ENCODE assay signal across 9 mouse cellular contexts in the genomic region with DNA sequence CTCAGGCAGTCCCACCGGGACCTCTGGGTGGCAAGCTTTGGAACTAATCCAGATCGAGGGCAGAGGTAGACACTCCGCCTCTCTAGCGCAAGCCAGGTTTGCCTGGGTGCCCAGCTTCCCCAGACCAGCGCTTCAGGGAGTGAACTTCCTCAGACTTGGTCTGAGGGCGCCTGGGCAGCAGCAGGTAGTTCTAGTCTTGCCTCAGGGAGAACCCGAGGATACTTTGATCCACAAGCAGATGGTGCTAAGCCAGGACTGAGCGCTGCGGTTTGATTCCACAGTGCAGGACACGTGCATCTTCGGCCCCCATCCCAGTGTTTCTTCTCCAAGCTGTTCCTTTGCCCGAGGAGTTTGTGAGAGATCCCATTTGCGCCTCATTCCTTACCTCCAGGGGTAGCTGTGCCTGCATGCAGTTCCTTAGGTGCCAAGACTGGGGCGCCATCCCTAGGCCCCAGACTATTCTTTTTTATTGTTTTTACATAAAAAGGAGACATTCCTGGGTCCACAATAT.
A peak's percentile ranks its signal among the peaks of the same experiment; 100 is the strongest.
DNase-seq lines count a peak whose midpoint lies in the region; ATAC-seq and TF ChIP-seq lines count a peak whose summit lies in the region.
"Had no signal": no experiment of that assay in that cellular context is flagged by ENCODE, and none has a peak within 500 bp of the region (broad histone marks: within the 10 kb centered on the region; RNA-seq: fewer than 3 reads in every experiment).

No protein-coding gene starts in this region.

- peak overlapping the region; percentile 63 for H3K4me3 ChIP-seq in hindbrain, embryonic 13.5 days
- H3K4me3 ChIP-seq in liver, postnatal 0 days (ENCODE audit: low read depth, low read length) = no peak overlapping the region
- no peak overlapping the region for H3K4me3 ChIP-seq in gastrocnemius, adult 2 months

- peaks cover 55% of the 10 kb centered on the region for H3K27me3 ChIP-seq in hindbrain, embryonic 13.5 days
- peaks cover 28% of the 10 kb centered on the region for H3K27me3 ChIP-seq in liver, postnatal 0 days (ENCODE audit: insufficient read depth, low read length)

- no peak overlapping the region for H3K27ac ChIP-seq in hindbrain, embryonic 13.5 days
- no peak overlapping the region for H3K27ac ChIP-seq in liver, postnatal 0 days (ENCODE audit: low read depth)
- H3K27ac ChIP-seq in gastrocnemius, adult 2 months = no peak overlapping the region
- H3K27ac ChIP-seq: kidney, postnatal 0 days had no signal

- intact Hi-C loops in gastrocnemius, adult 2 months (cut with DNase I) = no loop called here

- TF ChIP-seq EP300 in liver, postnatal 0 days (IDR thresholded peaks at IDR 0.05; ENCODE audit: low read depth) = no peak

- H3K4me2 ChIP-seq in hindbrain, embryonic 13.5 days = peak overlapping the region; percentile 98
- H3K4me2 ChIP-seq in liver, postnatal 0 days (ENCODE audit: low read depth, low read length) = no peak overlapping the region

- peak overlapping the region; percentile 78 for H3K9ac ChIP-seq in hindbrain, embryonic 13.5 days
- H3K9ac ChIP-seq in liver, postnatal 0 days (replicated peaks) = no peak overlapping the region

- no peaks in the 10 kb centered on the region for H3K9me3 ChIP-seq in hindbrain, embryonic 13.5 days
- H3K9me3 ChIP-seq in liver, postnatal 0 days (ENCODE audit: low read length) = no peaks in the 10 kb centered on the region

- TF ChIP-seq CTCF in liver, postnatal 0 days (IDR thresholded peaks at IDR 0.05; ENCODE audit: low read depth) = no peak
- no peak for TF ChIP-seq CTCF in gastrocnemius, adult 2 months (IDR thresholded peaks at IDR 0.05)

- no peaks in the 10 kb centered on the region for H3K36me3 ChIP-seq in hindbrain, embryonic 13.5 days
- no peaks in the 10 kb centered on the region for H3K36me3 ChIP-seq in liver, postnatal 0 days (replicated peaks; ENCODE audit: insufficient read depth, low read length)

- no peak for ATAC-seq in hindbrain, embryonic 13.5 days (ENCODE audit: low FRiP score)
- ATAC-seq in liver, postnatal 0 days = no peak

- DNase-seq in left cerebral cortex, adult 18-20 months (ENCODE audit: low spot score in 2 of 2) = peak; percentile 33 to 38
- no peak for DNase-seq in left cerebral cortex, adult 11 months (ENCODE audit: low spot score)
- DNase-seq in mesoderm, embryonic 11.5 days (ENCODE audit: low read depth, low spot score) = peak; percentile 2
- DNase-seq in right cerebral cortex, postnatal 4 days = peak; percentile 37
- DNase-seq in thymus, postnatal 0 days (ENCODE audit: low spot score) = no peak
- no peak for DNase-seq in liver, postnatal 0 days
- DNase-seq in gastrocnemius, adult 2 months = no peak

- WGBS in hindbrain, embryonic 13.5 days = 7% methylated on average over 14 of the region's 14 CpGs
- WGBS in liver, postnatal 0 days (ENCODE audit: insufficient replicate concordance) = 8% methylated on average over 14 of the region's 14 CpGs

- H3K4me1 ChIP-seq in hindbrain, embryonic 13.5 days (replicated peaks) = peaks cover 30% of the 10 kb centered on the region
- H3K4me1 ChIP-seq in liver, postnatal 0 days (ENCODE audit: insufficient read depth) = no peaks in the 10 kb centered on the region

Comparison
In these comparisons a context has a peak if more than half of its experiments do, and no peak if none do; other contexts are left out.
1. DNase-seq: peak in left cerebral cortex, adult 18-20 months (2 of 2), mesoderm, embryonic 11.5 days (single experiment) and right cerebral cortex, postnatal 4 days (single experiment); none in left cerebral cortex, adult 11 months (single experiment), thymus, postnatal 0 days (single experiment), liver, postnatal 0 days (single experiment) and gastrocnemius, adult 2 months (single experiment).